Mouse (Mus musculus) R1 (cell line): ENCODE data around the gene Ccl17.
"Not testable (repeated sequence)": the region's sequence is repeated elsewhere in the genome, so short reads cannot be mapped to it uniquely, and the experiment has no call there.

Experiments used
- DNase-seq: peaks from one replicate; pipeline ENCODE4 v3.0.0-alpha.2; 2018; ENCODE audit warnings: low read depth, low spot score

Gene Ccl17

DNA sequence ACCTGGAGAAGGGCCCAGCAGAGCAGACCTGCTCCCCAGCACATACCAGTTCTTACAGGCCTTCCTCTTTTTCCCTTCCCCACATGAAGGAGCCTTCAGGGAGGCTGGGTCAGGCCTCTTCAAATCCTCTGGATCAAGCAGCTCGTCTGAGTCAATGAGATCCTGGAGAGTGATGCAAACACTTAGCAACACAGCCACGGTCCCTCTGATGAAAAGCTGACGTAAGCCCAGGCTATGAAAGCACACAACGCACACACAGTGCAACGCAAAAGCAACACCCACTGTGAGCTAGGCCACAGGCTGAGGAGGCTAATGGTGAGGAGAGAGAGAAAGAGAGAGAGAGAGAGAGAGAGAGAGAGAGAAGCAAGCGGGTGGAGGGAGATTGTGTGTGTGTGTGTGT is 14.9 kb downstream of the Ccl17 start:
- DNase-seq = no peak

DNA sequence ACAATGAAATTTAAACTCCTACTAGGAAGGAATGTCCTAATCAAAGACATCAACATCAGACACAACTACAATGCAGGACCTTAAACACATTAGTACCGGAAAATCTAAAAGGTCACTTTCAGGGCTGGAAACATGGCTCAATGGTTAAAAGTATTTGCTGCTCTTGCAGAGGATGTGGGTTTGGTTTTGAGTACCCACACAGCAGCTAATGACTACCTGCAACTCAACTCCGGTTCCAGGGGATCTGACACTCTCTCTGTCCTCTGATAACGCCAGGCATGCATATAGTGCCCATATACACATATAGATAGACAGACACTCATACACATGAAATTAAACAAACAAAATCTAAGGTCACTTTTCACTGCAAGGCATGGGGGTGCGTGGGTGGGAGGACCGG is 16.0 kb downstream of the Ccl17 start:
- no peak for DNase-seq

DNA sequence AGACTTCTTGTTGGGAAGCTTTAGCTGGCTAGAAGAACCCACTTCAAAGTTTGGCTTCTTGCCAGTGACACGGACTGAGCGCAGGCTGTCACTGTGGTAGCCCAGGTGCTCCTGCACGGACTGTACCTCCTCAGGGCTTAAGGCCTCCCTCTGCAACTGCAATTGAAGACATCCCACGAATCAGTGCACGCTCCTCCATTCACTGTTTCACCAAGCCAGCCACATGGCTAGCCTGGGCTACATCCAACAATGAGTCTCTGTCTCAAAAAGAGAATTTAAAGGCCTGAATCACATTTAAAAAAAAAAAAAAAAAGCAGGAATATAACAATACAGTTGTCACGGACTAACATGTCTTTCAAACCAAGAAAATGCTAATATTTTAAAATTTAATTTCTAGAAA is 18.0 kb downstream of the Ccl17 start:
- no peak for DNase-seq

- DNase-seq = peak; percentile 30
Measured at GRCm38 (mm10) chr8:94833901-94834405, 23.7 kb downstream of the Ccl17 start.

GRCm38 (mm10) chr8:94835751-94836150 is 25.5 kb downstream of the Ccl17 start:
- DNase-seq = not testable (repeated sequence)

DNA sequence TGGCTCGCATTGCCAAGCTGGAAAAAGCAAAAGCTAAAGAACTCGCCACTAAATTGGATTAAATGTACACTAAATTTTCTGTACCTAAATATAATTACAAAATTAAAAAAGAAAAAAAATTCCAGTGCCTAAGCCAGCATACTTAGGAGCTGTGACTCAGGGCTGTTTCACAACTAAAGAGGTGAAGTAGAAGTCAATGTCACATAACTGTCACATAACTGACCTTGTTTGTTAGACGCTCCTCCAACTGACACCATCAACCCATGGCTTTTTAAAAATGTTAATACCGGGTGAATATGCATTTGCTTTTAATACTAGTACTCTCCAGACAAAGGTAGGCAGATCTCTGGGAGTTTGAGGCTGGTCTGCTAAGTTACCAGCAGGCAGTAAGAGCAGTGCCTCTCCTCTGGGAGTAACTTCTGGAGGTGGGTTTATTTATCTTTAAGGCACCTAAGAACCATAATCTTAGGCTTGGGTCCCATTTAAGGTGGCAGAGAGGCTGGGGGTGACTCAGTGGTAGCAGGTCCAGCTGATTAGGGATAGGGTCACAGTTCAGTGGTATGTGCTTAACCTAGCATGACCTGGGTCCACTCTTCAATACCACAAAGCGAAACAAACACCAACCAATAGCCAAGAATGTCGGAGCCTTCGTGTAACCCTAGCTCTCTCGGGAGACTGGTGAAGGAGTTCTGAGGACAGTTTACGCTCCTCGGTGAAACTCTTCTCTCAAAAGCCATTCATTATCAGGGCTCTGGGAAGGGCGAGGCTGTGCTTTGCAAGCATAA is 26.4 kb downstream of the Ccl17 start:
- no peak for DNase-seq

DNA sequence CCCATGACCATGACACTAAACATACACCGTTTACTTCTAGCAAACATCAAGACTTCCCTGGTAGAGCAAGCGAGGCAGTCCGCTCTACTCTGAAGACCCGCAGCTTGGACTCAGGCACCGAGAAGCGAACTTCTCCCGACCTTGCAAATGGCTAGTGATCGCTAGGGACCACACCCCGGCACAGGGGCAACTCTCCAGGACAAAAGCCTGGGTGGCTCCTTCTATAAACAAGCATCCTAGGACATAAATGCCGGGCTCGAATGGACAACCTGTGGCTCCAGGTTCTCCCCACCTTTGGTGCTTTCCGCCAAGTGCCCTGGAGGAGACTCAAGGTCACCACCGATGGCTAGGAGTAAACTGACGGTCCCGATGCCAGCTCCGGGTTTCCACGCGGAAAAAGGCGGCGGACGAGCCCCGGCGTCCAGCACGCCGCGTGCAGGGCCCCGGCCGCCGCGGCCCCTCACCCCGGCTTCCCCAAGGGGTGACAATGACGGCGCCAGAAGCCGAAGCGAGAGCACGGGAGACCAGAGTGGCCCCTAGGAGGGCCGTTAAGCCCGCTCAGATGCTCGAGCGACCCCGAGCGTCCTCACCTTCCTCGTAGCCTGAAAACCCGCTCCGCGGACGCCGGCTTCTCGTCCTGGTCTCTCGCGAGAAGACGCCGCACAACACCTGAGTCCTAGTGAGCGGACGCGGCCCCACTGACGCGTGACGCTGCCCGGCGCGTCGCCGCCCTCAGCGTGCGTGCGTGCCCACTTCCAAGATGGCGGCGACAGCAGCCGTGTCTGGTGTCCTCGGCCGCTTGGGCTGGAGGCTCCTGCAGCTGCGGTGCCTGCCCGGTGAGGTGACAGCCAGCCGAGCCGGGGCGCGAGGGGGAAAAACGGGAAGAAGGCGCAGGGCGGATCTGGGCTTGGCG is 27.7 kb downstream of the Ccl17 start, which contains the start of the genes Coq9 and Ciapin1:
Gene Coq9 (plus strand): TSS at position 660 of the 913 bp plus-strand sequence.
Gene Ciapin1 (minus strand): TSS at position 697 of the 913 bp plus-strand sequence.
- peak; percentile 97 for DNase-seq

- no peak for DNase-seq
Measured at GRCm38 (mm10) chr8:94838600-94838999, 28.3 kb downstream of the Ccl17 start.

DNA sequence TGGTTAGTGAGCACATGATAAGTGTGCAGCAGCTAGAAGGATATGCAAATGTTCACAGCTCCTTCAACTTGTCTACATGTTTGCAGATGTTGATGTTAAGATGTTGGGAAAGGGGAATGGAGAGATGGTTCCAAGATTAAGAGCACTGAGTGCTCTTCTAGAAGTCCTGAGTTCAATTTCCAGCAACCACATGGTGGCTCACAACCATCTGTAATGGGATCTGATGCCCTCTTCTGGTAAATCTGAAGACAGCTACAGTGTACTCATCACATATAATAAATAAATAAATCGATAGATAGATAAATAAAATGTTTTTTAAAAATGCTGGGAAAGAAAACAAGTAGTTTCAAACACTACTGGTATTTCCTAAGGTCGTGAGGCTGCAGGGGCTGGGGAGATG is 30.9 kb downstream of the Ccl17 start:
- no peak for DNase-seq

- DNase-seq = no peak
Measured at GRCm38 (mm10) chr8:94850049-94850448, 39.8 kb downstream of the Ccl17 start.

GRCm38 (mm10) chr8:94854761-94855160 is 44.5 kb downstream of the Ccl17 start:
- peak; percentile 40 for DNase-seq

DNA sequence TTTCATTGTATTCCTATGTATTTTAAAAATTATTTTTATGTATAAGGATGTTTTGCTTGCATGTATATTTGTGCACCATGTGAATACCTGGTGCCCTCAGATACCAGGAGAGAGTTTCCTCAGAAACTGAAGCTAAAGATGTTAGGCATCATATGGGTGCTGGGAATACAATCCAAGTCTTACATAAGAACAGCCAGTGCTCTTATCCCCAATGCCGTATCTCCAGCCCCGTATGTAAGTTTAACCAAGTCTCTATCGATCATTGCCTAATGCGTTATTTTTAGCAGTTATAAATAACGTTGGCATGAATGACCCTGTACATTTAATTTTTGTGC is 46.7 kb downstream of the Ccl17 start:
- no peak for DNase-seq

GRCm38 (mm10) chr8:94857346-94858173 is 47.3 kb downstream of the Ccl17 start, which contains the start of gene Polr2c:
Gene Polr2c, plus strand, starts transcription at chr8:94857450.
- DNase-seq = peak; percentile 86

DNA sequence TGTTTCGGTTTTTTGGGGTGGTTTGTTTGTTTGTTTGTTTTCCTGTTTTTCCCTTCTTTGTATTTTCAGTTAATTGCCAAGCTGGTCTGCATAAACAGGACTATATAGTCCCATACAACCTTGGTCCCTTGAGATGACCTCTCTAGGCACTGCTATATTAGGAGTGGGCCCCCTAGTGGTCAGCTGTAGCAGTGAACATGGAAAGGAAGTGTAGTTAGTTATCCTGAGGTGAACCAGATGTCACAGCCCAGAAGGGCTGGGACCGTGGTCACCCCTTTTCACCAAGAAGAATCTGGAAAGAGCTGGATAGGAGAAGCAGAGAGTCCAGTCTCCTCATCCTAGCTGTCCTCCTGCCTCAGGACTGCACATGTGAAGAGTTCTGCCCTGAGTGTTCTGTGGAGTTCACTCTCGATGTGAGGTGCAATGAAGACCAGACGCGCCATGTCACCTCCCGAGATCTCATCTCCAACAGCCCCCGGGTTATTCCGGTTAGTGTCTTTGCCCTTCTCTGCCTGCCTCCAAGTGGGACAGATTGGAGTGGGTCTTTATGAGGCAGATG is 51.2 kb downstream of the Ccl17 start:
- peak; percentile 75 for DNase-seq
